Mouse (Mus musculus) small intestine, adult 2 months (tissue): ENCODE measurements around the gene Rhpn2. TPM values are rescaled to one million over a fixed set of nuclear protein-coding genes. Genes with fewer than 3 reads are reported as not detected.
A peak's percentile ranks its signal among the peaks of the same experiment; 100 is the strongest.
"Not testable (repeated sequence)": the region's sequence is repeated elsewhere in the genome, so short reads cannot be mapped to it uniquely, and the experiment has no call there.

ENCODE experiments used
- H3K27ac ChIP-seq: fragments of 200-500 bp; 2 replicates; pipeline ENCODE4 v1.5.1; 2012; ENCODE audit warnings: low read depth, low read length, control low read depth, inconsistent platforms; ENCODE audit not compliant: insufficient read depth
- H3K27me3 ChIP-seq: fragments of 200-500 bp; 2 replicates; pipeline ENCODE4 v1.6.1; 2012; ENCODE audit warnings: mild to moderate bottlenecking, moderate library complexity, low read length, inconsistent platforms; ENCODE audit not compliant: control insufficient read depth, insufficient read depth
- H3K36me3 ChIP-seq: fragments of 200-500 bp; 2 replicates; pipeline ENCODE4 v1.6.1; 2012; ENCODE audit warnings: mild to moderate bottlenecking, low read length, control low read depth, inconsistent platforms; ENCODE audit not compliant: control insufficient read depth, insufficient read depth
- H3K4me1 ChIP-seq: fragments of 200-500 bp; 2 replicates; pipeline ENCODE4 v1.6.1; 2012; ENCODE audit warnings: low read length, inconsistent platforms, mixed read lengths; ENCODE audit not compliant: control insufficient read depth, insufficient read depth, insufficient read length
- H3K4me3 ChIP-seq: fragments of 200-500 bp; 2 replicates; pipeline ENCODE4 v1.5.1; 2012; ENCODE audit warnings: low read depth, mild to moderate bottlenecking, control low read depth, inconsistent platforms, low read length, moderate library complexity
- CTCF ChIP-seq: fragments of 200-500 bp; IDR thresholded peaks from 2 replicates; pipeline ENCODE4 v1.5.1; 2012; ENCODE audit warnings: low read depth, mild to moderate bottlenecking, control low read depth, inconsistent platforms, low read length, moderate library complexity, mixed read lengths; ENCODE audit not compliant: insufficient replicate concordance, insufficient read length; ENCODE audit errors: extremely low read depth
- POLR2A ChIP-seq: fragments of 200-500 bp; IDR thresholded peaks from 2 replicates; pipeline ENCODE4 v1.6.1; 2012; ENCODE audit warnings: low read depth, mild to moderate bottlenecking, control low read depth, inconsistent platforms, low read length, moderate library complexity
- WGBS: fragments of 180-500 bp; shearing (Covaris S2); methylation state at CpG from one replicate; pipeline ENCODE4 v1.1.7; 2018; 5-methylcytosine and 5-hydroxymethylcytosine counted together
- polyA plus RNA-seq: library from polyadenylated mRNA; depleted of rRNA; stranded (reverse); fragments of >200 nt; gene quantifications from 2 replicates; pipeline ENCODE4 v1.2.3, GENCODE M21; 2012

Rhpn2 gene
- polyA plus RNA-seq, 1 experiment: 46.0 TPM

GRCm38 (mm10) chr7:35314156-35314555, 19.8 kb upstream of the Rhpn2 start:
- Histone ChIP-seq H3K27me3 (no peaks in the 10 kb centered on the region), H3K36me3 (peaks cover 9% of the 10 kb centered on the region), H3K4me3 (no peak overlapping the region), H3K27ac (no peak overlapping the region), H3K4me1 (peaks cover 21% of the 10 kb centered on the region)
- TF ChIP-seq CTCF (no peak), POLR2A (no peak)

- WGBS: 1% methylated on average over 39 of the region's 39 CpGs
- Histone ChIP-seq H3K27me3 (no peaks in the 10 kb centered on the region), H3K27ac (peak within 1 kb of the TSS; percentile 18; the same call in 1 of the 2 replicates), H3K36me3 (no peaks in the 10 kb centered on the region), H3K4me3 (peak within 1 kb of the TSS; percentile 86), H3K4me1 (peaks cover 23% of the 10 kb centered on the region; the same call in 1 of the 2 replicates)
- TF ChIP-seq CTCF (no peak), POLR2A (peak; percentile 44; the same call in 1 of the 2 replicates)
Measured at GRCm38 (mm10) chr7:35317729-35318609, 16.0 kb upstream of the Rhpn2 start, which contains the start of gene Gpatch1. TSS of gene Gpatch1 (minus strand) at chr7:35318440.

GRCm38 (mm10) chr7:35319221-35319620, 14.7 kb upstream of the Rhpn2 start:
- H3K36me3 ChIP-seq: not testable (repeated sequence)
- whole genome bisulfite sequencing: 16% methylated on average over 3 of the region's 3 CpGs
- peaks cover 25% of the 10 kb centered on the region; the same call in 1 of the 2 replicates for H3K4me1 ChIP-seq

GRCm38 (mm10) chr7:35319755-35320154, 14.2 kb upstream of the Rhpn2 start:
- Histone ChIP-seq H3K4me1 (peaks cover 25% of the 10 kb centered on the region; the same call in 1 of the 2 replicates), H3K27me3 (no peaks in the 10 kb centered on the region), H3K27ac (peak overlapping the region; percentile 55), H3K4me3 (no peak overlapping the region), H3K36me3 (no peaks in the 10 kb centered on the region)
- TF ChIP-seq POLR2A (no peak), CTCF (no peak)
- 44% methylated on average over 4 of the region's 4 CpGs for WGBS

More at GRCm38 (mm10) chr7:35319221-35319620, 14.7 kb upstream of the Rhpn2 start:
- H3K4me3 ChIP-seq, H3K27me3 ChIP-seq: not testable (repeated sequence)
- peak overlapping the region; percentile 55 for H3K27ac ChIP-seq

- Histone ChIP-seq H3K27ac (no peak overlapping the region), H3K27me3 (no peaks in the 10 kb centered on the region), H3K4me1 (peaks cover 19% of the 10 kb centered on the region; the same call in 1 of the 2 replicates), H3K4me3 (no peak overlapping the region), H3K36me3 (no peaks in the 10 kb centered on the region)
- 25% methylated on average over 3 of the region's 3 CpGs for WGBS
- TF ChIP-seq POLR2A (no peak), CTCF (no peak)
Measured at GRCm38 (mm10) chr7:35322161-35322560, 11.8 kb upstream of the Rhpn2 start.

- WGBS: 7% methylated on average over 13 of the region's 13 CpGs
- Histone ChIP-seq H3K36me3 (no peaks in the 10 kb centered on the region), H3K4me3 (0 out of 2 replicates have a peak overlapping the region, but pooled peaks have one; percentile 6), H3K4me1 (peaks cover 13% of the 10 kb centered on the region; the same call in 1 of the 2 replicates), H3K27me3 (no peaks in the 10 kb centered on the region), H3K27ac (no peak overlapping the region)
- no peak for TF ChIP-seq POLR2A
- TF ChIP-seq CTCF: no peak
Measured at GRCm38 (mm10) chr7:35322732-35323420, 11.1 kb upstream of the Rhpn2 start.

- TF ChIP-seq CTCF (no peak), POLR2A (no peak)
- WGBS: 46% methylated on average over 3 of the region's 3 CpGs
- H3K4me3 ChIP-seq: no peak overlapping the region
- H3K36me3 ChIP-seq: no peaks in the 10 kb centered on the region
- no peaks in the 10 kb centered on the region for H3K27me3 ChIP-seq
- H3K27ac ChIP-seq: no peak overlapping the region
- H3K4me1 ChIP-seq: peaks cover 5% of the 10 kb centered on the region; the same call in 1 of the 2 replicates
Measured at GRCm38 (mm10) chr7:35331590-35331989, 2.4 kb upstream of the Rhpn2 start.
